Mouse (Mus musculus): Measurements from ENCODE around the gene Ypel2. TPM values are rescaled to one million over a fixed set of nuclear protein-coding genes. Genes with fewer than 3 reads are reported as not detected.

Gene Ypel2
- total and polyA plus RNA-seq, 3 experiments, result 0.23 to 0.52 TPM; not detected in 1

DNA sequence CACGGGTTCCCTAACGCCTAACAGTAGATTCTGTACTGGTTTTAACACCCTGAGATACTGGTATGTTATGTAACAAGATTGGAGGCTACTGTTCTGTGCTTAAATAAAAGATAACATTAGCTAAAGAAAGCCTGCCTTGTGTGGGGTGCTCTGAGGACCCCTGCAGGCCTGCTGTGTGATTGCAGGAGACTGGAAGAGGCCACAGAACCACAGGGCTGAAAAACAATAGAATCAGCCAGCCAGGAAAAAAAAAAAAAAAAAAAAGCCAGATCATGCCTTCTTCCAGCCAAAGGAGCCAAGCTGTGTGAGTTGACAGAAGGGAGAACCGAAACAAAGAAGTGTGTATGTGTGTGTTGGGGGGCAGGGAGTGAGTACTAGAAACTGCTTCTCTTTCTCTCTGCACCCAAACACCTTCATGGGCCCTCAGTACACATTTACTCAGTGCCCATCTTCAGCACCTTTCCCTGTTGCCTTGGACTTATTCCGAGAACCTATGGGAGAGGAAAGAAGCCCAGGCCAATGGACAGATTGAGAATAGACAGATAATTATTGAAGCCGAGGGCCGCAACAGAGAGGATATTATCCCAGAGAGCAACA lies 2.2 kb upstream of the Ypel2 start (continued):
- TF ChIP-seq POLR2AphosphoS5 (IDR thresholded peaks at IDR 0.05; ENCODE audit: borderline replicate concordance, low read depth, low read length) (no peak), MAX (IDR thresholded peaks at IDR 0.05; ENCODE audit: low read length) (peak; percentile 57; the same call in 1 of the 2 replicates), JUND (IDR thresholded peaks at IDR 0.05; ENCODE audit: low read depth, low read length) (peak; percentile 70; the same call in 1 of the 2 replicates), CTCF (IDR thresholded peaks at IDR 0.05 in 2 of 3, conservative IDR thresholded peaks at IDR 0.05 in 1 of 3; ENCODE audit: control insufficient read depth in 1 of 3, insufficient read depth in 1 of 3, low read depth in 2 of 3, low read length in 3 of 3, poor library complexity in 1 of 3, severe bottlenecking in 1 of 3) (peak; percentile 78 to 94 (median 89))

DNA sequence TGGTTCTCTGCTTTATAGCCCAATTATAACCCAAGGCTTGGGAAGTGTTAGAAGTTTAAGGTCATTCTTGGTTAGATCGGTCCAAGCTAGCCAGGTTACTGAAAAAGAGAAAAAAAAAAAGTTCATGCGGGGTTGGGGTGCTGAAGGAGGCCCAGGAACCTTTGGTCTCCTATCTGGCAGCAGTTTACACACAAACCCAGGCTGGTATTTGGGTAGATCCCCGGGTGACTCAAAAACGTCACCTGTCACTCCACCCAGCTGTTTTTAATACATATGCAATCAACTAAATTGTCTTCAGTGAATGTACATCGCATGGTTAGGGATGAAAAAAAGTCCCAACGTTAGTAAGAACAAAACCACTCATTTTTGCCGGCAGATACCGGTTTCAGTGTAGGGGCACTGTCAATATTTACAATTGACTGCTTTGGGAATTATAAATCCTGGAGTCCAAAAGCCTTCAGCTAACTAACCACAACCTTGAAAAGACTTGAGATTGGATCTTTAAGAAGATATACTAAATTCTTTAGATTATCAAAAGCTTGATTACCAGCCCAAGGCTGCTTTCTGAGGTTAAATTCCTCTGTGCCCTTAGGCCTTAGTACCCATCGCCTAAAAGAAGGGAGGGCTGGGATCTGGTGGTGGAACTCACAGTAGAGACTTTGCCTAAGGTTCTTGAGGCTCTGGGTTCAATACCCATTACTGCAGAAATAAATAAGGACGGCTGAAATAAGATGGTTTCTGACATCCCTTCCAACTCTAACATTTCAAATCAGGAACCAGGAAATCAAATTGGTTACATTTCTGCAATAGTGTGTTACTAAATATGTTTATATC lies 1.5 kb upstream of the Ypel2 start:
- Histone ChIP-seq H3K36me3 (ENCODE audit: control insufficient read depth in 1 of 2, insufficient read depth in 2 of 2, low read length in 2 of 2) (peaks cover 0 to 22% of the 10 kb centered on the region in 2 experiments; a peak in 2 of 4 replicates), H3K79me2 (ENCODE audit: control insufficient read depth, insufficient read depth, low read length, poor library complexity) (no peaks in the 10 kb centered on the region; the same call in 1 of the 2 replicates), H3K4me1 (ENCODE audit: control insufficient read depth in 1 of 2, insufficient read depth in 2 of 2, low read length in 2 of 2) (peaks cover 13 to 23% of the 10 kb centered on the region in 2 experiments), H3K27me3 (ENCODE audit: control insufficient read depth in 1 of 2, insufficient read depth in 2 of 2, low read length in 2 of 2) (no peaks in the 10 kb centered on the region), H3K9ac (ENCODE audit: control insufficient read depth, low read depth, low read length, poor library complexity, severe bottlenecking) (peak overlapping the region; percentile 36), H3K9me3 (replicated peaks; ENCODE audit: insufficient read depth, low read length) (no peaks in the 10 kb centered on the region), H3K4me3 (ENCODE audit: control insufficient read depth in 1 of 2, insufficient read depth in 1 of 2, low read depth in 2 of 2, low read length in 2 of 2) (peak overlapping the region; percentile 25 to 72), H3K27ac (ENCODE audit: control insufficient read depth, low read depth, low read length) (peak overlapping the region; percentile 78)
- peak; percentile 69 for DNase-seq (ENCODE audit: low read depth, low spot score)
- peak; percentile 95 for TF ChIP-seq ZMIZ1 (IDR thresholded peaks at IDR 0.05; ENCODE audit: low read depth, low read length)
- TF ChIP-seq MXI1 (IDR thresholded peaks at IDR 0.05; ENCODE audit: low read depth, low read length), result peak; percentile 67; the same call in 1 of the 2 replicates
- peak; percentile 58; the same call in 1 of the 2 replicates for TF ChIP-seq TBP (IDR thresholded peaks at IDR 0.05; ENCODE audit: low read depth, low read length)
- TF ChIP-seq POLR2AphosphoS5 (IDR thresholded peaks at IDR 0.05; ENCODE audit: borderline replicate concordance, low read depth, low read length), result no peak
- peak; percentile 70 for TF ChIP-seq ETS1 (IDR thresholded peaks at IDR 0.05; ENCODE audit: low read depth, low read length)
- peak; percentile 94 for TF ChIP-seq BHLHE40 (IDR thresholded peaks at IDR 0.05; ENCODE audit: borderline replicate concordance, low read depth, low read length)
- TF ChIP-seq HCFC1 (IDR thresholded peaks at IDR 0.05; ENCODE audit: low read depth, low read length), result no peak
- TF ChIP-seq GATA1 (IDR thresholded peaks at IDR 0.05; ENCODE audit: low read depth, low read length), result 0 out of 2 replicates have a peak, but pooled peaks have one; percentile 19

DNA sequence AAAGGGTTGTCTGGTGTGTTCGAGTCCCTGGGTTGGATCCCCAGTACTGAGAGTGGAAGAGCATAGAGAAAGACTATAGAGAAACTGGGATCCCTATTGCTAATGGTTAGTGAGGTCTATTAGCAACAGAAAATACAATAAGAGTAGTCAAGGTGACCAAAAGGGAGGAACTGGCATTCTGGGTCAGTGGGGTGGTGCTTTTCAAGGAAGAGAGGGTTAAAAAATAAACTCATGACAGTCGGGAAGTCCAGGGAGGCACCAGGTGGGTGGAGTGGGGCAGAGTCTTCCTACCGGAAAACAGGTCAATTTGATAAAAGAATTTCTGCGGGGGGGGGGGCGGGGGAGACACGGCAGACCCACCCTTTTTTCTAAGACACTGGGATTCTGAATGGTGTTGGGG lies 823 bp upstream of the Ypel2 start:
- peak overlapping the region; percentile 78 for H3K27ac ChIP-seq (ENCODE audit: control insufficient read depth, low read depth, low read length)
- peaks cover 13 to 19% of the 10 kb centered on the region in 2 experiments for H3K4me1 ChIP-seq (ENCODE audit: control insufficient read depth in 1 of 2, insufficient read depth in 2 of 2, low read length in 2 of 2)
- H3K27me3 ChIP-seq (ENCODE audit: control insufficient read depth in 1 of 2, insufficient read depth in 2 of 2, low read length in 2 of 2), result no peaks in the 10 kb centered on the region
- H3K9me3 ChIP-seq (replicated peaks; ENCODE audit: insufficient read depth, low read length), result no peaks in the 10 kb centered on the region
- no peaks in the 10 kb centered on the region; the same call in 1 of the 2 replicates for H3K79me2 ChIP-seq (ENCODE audit: control insufficient read depth, insufficient read depth, low read length, poor library complexity)
- peak; percentile 59 for DNase-seq (ENCODE audit: low read depth, low spot score)
- peak overlapping the region; percentile 61 to 72 for H3K4me3 ChIP-seq (ENCODE audit: control insufficient read depth in 1 of 2, insufficient read depth in 1 of 2, low read depth in 2 of 2, low read length in 2 of 2)
- peaks cover 0 to 22% of the 10 kb centered on the region in 2 experiments; a peak in 2 of 4 replicates for H3K36me3 ChIP-seq (ENCODE audit: control insufficient read depth in 1 of 2, insufficient read depth in 2 of 2, low read length in 2 of 2)
- H3K9ac ChIP-seq (ENCODE audit: control insufficient read depth, low read depth, low read length, poor library complexity, severe bottlenecking), result peak overlapping the region; percentile 59
- no peak for TF ChIP-seq NRF1 (IDR thresholded peaks at IDR 0.05; ENCODE audit: insufficient read depth, low read depth, low read length, poor library complexity, severe bottlenecking)
- no peak for TF ChIP-seq ZMIZ1 (IDR thresholded peaks at IDR 0.05; ENCODE audit: low read depth, low read length)
- TF ChIP-seq RCOR1 (IDR thresholded peaks at IDR 0.05; ENCODE audit: low read depth, low read length), result no peak
- no peak for TF ChIP-seq CTCF (IDR thresholded peaks at IDR 0.05 in 2 of 3, conservative IDR thresholded peaks at IDR 0.05 in 1 of 3; ENCODE audit: control insufficient read depth in 1 of 3, insufficient read depth in 1 of 3, low read depth in 2 of 3, low read length in 3 of 3, poor library complexity in 1 of 3, severe bottlenecking in 1 of 3)
- TF ChIP-seq E2F4 (IDR thresholded peaks at IDR 0.05; ENCODE audit: borderline replicate concordance, low read depth, low read length), result no peak
- no peak for TF ChIP-seq MYC (IDR thresholded peaks at IDR 0.05; ENCODE audit: low read depth, low read length)
- TF ChIP-seq USF1 (IDR thresholded peaks at IDR 0.05; ENCODE audit: low read depth, low read length), result no peak
- no peak for TF ChIP-seq NELFE (IDR thresholded peaks at IDR 0.05; ENCODE audit: low read depth, low read length)
- TF ChIP-seq BHLHE40 (IDR thresholded peaks at IDR 0.05; ENCODE audit: borderline replicate concordance, low read depth, low read length), result no peak
- no peak for TF ChIP-seq GATA1 (IDR thresholded peaks at IDR 0.05; ENCODE audit: low read depth, low read length)
- no peak for TF ChIP-seq POLR2AphosphoS5 (IDR thresholded peaks at IDR 0.05; ENCODE audit: borderline replicate concordance, low read depth, low read length)
- no peak for TF ChIP-seq RAD21 (IDR thresholded peaks at IDR 0.05; ENCODE audit: low read depth, low read length)
- no peak for TF ChIP-seq JUND (IDR thresholded peaks at IDR 0.05; ENCODE audit: low read depth, low read length)
- TF ChIP-seq POLR2AphosphoS2 (IDR thresholded peaks at IDR 0.05; ENCODE audit: low read length), result no peak
- no peak for TF ChIP-seq ZC3H11A (IDR thresholded peaks at IDR 0.05; ENCODE audit: low read depth, low read length)
- TF ChIP-seq GABPA (IDR thresholded peaks at IDR 0.05; ENCODE audit: low read depth, low read length), result no peak
- TF ChIP-seq ETS1 (IDR thresholded peaks at IDR 0.05; ENCODE audit: low read depth, low read length), result no peak
- no peak for TF ChIP-seq CHD2 (IDR thresholded peaks at IDR 0.05; ENCODE audit: low read length)
- peak; percentile 42; the same call in 1 of the 2 replicates for TF ChIP-seq TCF12 (IDR thresholded peaks at IDR 0.05; ENCODE audit: low read depth, low read length)
- peak; percentile 8; the same call in 1 of the 2 replicates for TF ChIP-seq SIN3A (IDR thresholded peaks at IDR 0.05; ENCODE audit: low read length)
